Mouse (Mus musculus) hindbrain, postnatal 0 days (tissue): ENCODE measurements at regions not wholly inside any gene's neighbourhood (a gene's known extent, or its start where the extent isn't known, plus 50 kb on each side); places are given as distances from the start of the nearest gene placed in this dataset.
A peak's percentile ranks its signal among the peaks of the same experiment; 100 is the strongest.
"Not testable (repeated sequence)": the region's sequence is repeated elsewhere in the genome, so short reads cannot be mapped to it uniquely, and the experiment has no call there.

Experiments
- ATAC-seq: fragments of 200-750 bp; cut with Nextera tagmentation; 2 replicates; pipeline ENCODE4 v1.8.0; 2017; ENCODE audit warnings: mild to moderate bottlenecking, moderate TSS enrichment, moderate library complexity
- DNase-seq: peaks from one replicate; pipeline ENCODE4 v3.0.0-alpha.2; 2015; ENCODE audit warnings: low spot score
- H3K27ac ChIP-seq: fragments of 300-500 bp; sonication (generic); 2 replicates; pipeline ENCODE4 v1.5.1; 2014; ENCODE audit warnings: mild to moderate bottlenecking
- H3K27me3 ChIP-seq: fragments of 300-500 bp; sonication (generic); 2 replicates; pipeline ENCODE4 v1.6.1; 2014; ENCODE audit warnings: low read length, mixed read lengths; ENCODE audit not compliant: insufficient read depth
- H3K36me3 ChIP-seq: fragments of 300-500 bp; sonication (generic); 2 replicates; pipeline ENCODE4 v1.6.1; 2014; ENCODE audit warnings: low read length, mixed read lengths; ENCODE audit not compliant: insufficient read depth
- H3K4me1 ChIP-seq: fragments of 300-500 bp; sonication (generic); 2 replicates; pipeline ENCODE4 v1.6.1; 2014; ENCODE audit warnings: antibody characterized with exemption, low read length, mixed read lengths; ENCODE audit not compliant: insufficient read depth
- H3K4me2 ChIP-seq: fragments of 300-500 bp; sonication (generic); 2 replicates; pipeline ENCODE4 v1.6.1; 2014; ENCODE audit warnings: low read depth, mild to moderate bottlenecking, low read length, moderate library complexity, mixed read lengths
- H3K4me3 ChIP-seq: fragments of 300-500 bp; sonication (generic); 2 replicates; pipeline ENCODE4 v1.5.1; 2014; ENCODE audit warnings: low read length
- H3K9ac ChIP-seq: fragments of 300-500 bp; sonication (generic); replicated peaks from 2 replicates; pipeline ENCODE4 v1.6.1; 2014; ENCODE audit warnings: mild to moderate bottlenecking, low read length, moderate library complexity, mixed read lengths
- H3K9me3 ChIP-seq: fragments of 300-500 bp; sonication (generic); 2 replicates; pipeline ENCODE4 v1.6.1; 2016; ENCODE audit warnings: low read length, mixed read lengths
- CTCF ChIP-seq: IDR thresholded peaks from 2 replicates; pipeline ENCODE4 v1.5.1; 2016; ENCODE audit warnings: antibody characterized with exemption, control low read depth, low read depth
- WGBS: fragments of 180-500 bp; shearing (Covaris S2); extraction: QIAGEN DNeasy Blood & Tissue Kit; methylation state at CpG from one replicate; pipeline ENCODE4 v1.1.7; 2014; 5-methylcytosine and 5-hydroxymethylcytosine counted together

DNA sequence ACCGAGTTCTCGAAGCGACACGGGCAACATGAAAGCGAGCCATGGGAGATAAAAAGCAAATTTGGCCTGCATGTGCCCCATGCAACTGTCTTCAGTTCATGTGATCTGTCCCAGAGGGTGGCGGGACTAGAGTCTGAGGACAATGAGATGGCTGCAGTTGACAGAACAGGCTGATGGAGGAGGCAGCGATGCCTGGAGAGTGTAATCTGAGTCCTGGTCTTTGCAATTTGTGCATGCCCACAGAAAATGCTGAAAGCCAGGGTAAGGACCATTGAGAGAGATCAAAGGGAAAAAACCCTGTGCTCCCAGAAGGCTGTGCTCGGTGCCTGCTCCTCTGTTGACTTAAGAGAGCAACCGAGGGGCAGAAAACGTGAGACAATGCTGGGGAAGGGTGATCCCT, 624.8 kb upstream of the BB014433 start:
- H3K4me1 ChIP-seq, result no peaks in the 10 kb centered on the region
- no peak overlapping the region for H3K9ac ChIP-seq
- DNase-seq (no peak), ATAC-seq (no peak)
- no peaks in the 10 kb centered on the region for H3K36me3 ChIP-seq
- no peaks in the 10 kb centered on the region for H3K27me3 ChIP-seq
- no peaks in the 10 kb centered on the region for H3K9me3 ChIP-seq
- no peak for TF ChIP-seq CTCF
- no peak overlapping the region for H3K27ac ChIP-seq
- no peak overlapping the region for H3K4me2 ChIP-seq
- H3K4me3 ChIP-seq, result no peak overlapping the region
- 44% methylated on average over 10 of the region's 10 CpGs for WGBS

DNA sequence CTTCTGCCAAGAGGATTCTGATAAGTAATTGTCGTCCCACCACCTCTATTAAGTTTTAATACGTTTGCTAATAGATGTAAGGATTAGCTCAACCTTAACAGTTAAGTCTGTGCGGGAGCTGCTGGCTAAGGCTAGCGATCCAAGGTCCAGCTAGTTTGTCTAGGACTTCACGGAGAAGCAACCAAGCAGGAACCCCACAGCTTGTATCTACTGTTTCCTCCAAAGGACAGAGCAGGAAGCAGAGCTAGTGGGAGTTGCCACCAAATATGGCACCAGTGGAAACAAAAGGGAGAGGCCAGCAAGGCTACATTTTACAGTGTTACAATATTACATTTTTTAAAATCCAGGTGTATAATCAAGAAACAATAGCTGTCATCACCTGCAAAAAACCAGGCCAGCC, 624.4 kb upstream of the BB014433 start:
- WGBS, result 73% methylated on average over 5 of the region's 5 CpGs
- no peaks in the 10 kb centered on the region for H3K9me3 ChIP-seq
- no peak overlapping the region for H3K27ac ChIP-seq
- no peak overlapping the region for H3K9ac ChIP-seq
- no peak overlapping the region for H3K4me3 ChIP-seq
- H3K36me3 ChIP-seq, result no peaks in the 10 kb centered on the region
- H3K4me1 ChIP-seq, result no peaks in the 10 kb centered on the region
- no peak for ATAC-seq
- DNase-seq, result no peak
- H3K27me3 ChIP-seq, result no peaks in the 10 kb centered on the region
- H3K4me2 ChIP-seq, result no peak overlapping the region
- TF ChIP-seq CTCF, result no peak

DNA sequence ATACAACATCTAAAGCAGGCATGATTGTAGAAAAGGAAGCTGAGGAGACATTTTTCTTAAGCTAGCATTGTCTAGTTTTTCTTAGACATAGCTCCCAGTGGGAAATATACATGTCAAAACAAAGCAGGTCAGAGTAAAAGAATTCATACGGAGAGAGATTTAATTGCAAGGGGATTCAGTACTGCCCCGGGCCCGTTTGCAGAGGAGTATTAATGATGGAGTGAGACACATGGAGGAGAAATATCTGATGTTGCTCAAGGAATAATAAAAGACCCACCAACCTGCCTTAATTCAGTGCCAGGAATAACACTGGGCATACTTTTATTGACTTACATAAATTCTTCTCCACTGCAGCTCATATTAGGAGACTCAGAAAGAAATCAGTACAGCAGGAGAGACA, 623.6 kb upstream of the BB014433 start:
- H3K4me2 ChIP-seq, result no peak overlapping the region
- 64% methylated on average over 3 of the region's 3 CpGs for WGBS
- H3K9me3 ChIP-seq, result no peaks in the 10 kb centered on the region
- no peaks in the 10 kb centered on the region for H3K36me3 ChIP-seq
- no peaks in the 10 kb centered on the region for H3K4me1 ChIP-seq
- no peak overlapping the region for H3K27ac ChIP-seq
- no peaks in the 10 kb centered on the region for H3K27me3 ChIP-seq
- no peak for TF ChIP-seq CTCF
- DNase-seq, result no peak
- no peak for ATAC-seq
- H3K9ac ChIP-seq, result no peak overlapping the region
- H3K4me3 ChIP-seq, result no peak overlapping the region

DNA sequence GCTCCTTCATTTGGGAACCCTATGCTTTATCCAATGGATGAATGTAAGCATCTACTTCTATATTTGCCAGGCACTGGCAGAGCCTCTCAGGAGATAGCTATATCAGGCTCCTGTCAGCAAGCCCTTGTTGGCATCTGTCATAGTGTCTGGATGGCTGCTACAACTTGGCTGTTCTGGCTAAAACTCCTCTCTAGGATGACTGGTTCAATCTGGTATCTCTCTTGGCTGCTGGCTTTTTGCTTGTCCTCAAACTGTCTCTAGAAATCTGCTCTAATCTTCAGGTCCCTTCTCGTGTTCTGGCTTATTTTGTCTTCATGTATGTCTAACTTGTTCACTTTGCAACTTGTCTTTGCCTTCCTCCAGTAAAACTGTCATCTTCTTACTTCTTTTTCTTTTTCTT, 614.7 kb upstream of the BB014433 start:
- ATAC-seq (no peak), DNase-seq (no peak)
- Histone ChIP-seq H3K9ac (no peak overlapping the region), H3K4me2 (no peak overlapping the region), H3K36me3 (no peaks in the 10 kb centered on the region), H3K27me3 (no peaks in the 10 kb centered on the region), H3K4me1 (no peaks in the 10 kb centered on the region), H3K4me3 (no peak overlapping the region), H3K9me3 (no peaks in the 10 kb centered on the region), H3K27ac (no peak overlapping the region)
- TF ChIP-seq CTCF, result no peak
- 67% methylated on average over 1 of the region's 1 CpGs for WGBS

DNA sequence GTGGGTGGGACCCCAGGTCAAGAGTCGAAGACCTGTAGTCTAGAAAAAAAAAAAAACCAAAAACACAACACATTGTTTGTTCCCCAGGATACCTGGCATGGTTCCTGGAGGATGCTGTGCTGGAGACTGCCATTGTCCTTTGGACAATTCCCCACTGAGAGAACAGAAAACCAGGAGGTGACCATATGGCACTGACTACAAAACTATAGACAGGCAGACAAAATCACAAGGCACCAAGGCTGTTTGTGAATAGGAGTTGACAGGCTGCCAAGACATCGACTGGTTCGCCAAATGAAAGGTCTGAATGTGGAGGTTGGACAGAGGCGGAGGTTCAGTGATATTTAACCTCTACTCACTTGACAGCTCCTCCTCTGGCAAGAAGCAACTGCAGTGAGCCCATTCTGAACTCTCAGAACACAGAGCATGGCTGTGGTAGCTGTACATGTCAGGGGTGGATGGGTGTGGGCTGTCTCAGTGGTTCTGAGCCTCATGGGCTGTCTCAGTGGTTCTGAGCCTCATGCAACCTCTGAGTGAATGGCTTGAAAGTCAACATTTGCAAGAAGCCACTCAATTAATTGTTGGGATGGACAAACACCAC, 589.0 kb upstream of the BB014433 start:
- no peaks in the 10 kb centered on the region for H3K4me1 ChIP-seq
- TF ChIP-seq CTCF, result no peak
- ATAC-seq (no peak), DNase-seq (peak; percentile 8)
- no peak overlapping the region for H3K4me3 ChIP-seq
- no peak overlapping the region for H3K4me2 ChIP-seq
- no peak overlapping the region for H3K27ac ChIP-seq
- no peaks in the 10 kb centered on the region for H3K36me3 ChIP-seq
- 52% methylated on average over 4 of the region's 4 CpGs for WGBS
- peaks cover 4% of the 10 kb centered on the region; the same call in 1 of the 2 replicates for H3K9me3 ChIP-seq
- H3K9ac ChIP-seq, result no peak overlapping the region
- H3K27me3 ChIP-seq, result no peaks in the 10 kb centered on the region

DNA sequence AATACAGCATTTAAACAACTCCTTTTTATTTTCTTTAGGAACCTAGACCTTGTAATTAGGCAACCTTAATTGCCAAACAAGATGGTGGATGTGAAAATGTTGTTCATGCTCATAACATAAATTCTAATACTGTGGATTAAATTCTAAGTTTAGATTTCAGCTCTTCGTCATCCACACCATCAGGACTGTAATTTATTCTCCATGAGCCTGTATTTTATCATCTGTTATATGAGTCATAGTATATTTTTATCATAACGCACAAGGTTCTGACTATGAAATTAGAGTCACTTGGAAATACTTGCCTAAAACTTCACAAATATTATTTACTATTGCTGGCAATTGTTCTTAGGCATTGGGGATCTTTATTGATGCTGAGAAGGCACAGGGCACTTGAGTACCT, 582.7 kb upstream of the BB014433 start:
- no peaks in the 10 kb centered on the region for H3K4me1 ChIP-seq
- H3K4me2 ChIP-seq, result no peak overlapping the region
- H3K27ac ChIP-seq, result no peak overlapping the region
- TF ChIP-seq CTCF, result no peak
- no peak for DNase-seq
- H3K9ac ChIP-seq, result no peak overlapping the region
- 85% methylated on average over 2 of the region's 2 CpGs for WGBS
- no peak for ATAC-seq
- no peaks in the 10 kb centered on the region for H3K36me3 ChIP-seq
- no peaks in the 10 kb centered on the region for H3K27me3 ChIP-seq
- H3K4me3 ChIP-seq, result no peak overlapping the region
- no peaks in the 10 kb centered on the region for H3K9me3 ChIP-seq

DNA sequence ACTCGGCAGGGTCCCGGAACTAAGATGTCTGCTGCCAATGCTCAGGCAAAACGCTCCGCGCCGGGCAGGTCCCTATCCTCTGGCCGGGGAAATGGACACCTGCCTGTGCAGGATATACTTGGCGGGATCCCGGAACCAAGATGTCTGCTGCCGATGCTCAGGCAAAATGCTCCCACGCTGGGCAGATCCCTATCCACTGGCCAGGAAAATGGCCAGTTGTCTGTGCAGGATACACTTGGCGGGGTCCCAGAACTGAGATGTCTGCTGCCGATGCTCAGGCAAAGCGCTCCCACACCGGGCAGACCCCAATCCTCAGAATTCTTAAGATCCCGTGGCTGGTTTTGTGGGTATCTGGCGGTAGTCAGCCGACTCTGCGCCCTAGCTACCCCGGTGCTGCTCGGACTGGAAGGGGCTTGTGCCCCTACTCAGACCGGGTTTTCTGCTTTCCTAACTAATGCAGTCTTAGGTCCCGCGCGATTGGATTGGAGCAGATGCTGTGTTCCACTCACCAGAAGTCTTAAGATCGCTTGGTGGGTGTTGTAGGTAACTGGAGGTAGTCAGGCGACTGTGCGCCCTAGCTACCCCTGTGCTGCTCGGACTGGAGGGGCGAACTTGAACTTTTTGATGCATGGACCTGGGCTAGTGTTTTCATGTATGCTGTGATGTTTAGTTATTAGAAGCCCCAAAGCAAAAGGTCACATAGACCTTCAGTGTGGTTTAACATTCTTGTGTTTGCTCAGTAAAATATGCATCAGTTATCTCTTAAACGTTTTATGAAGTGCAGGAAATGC, 577.9 kb upstream of the BB014433 start:
- H3K36me3 ChIP-seq, H3K4me1 ChIP-seq, H3K27me3 ChIP-seq, H3K9ac ChIP-seq, H3K9me3 ChIP-seq, H3K27ac ChIP-seq, ATAC-seq, DNase-seq, H3K4me3 ChIP-seq, H3K4me2 ChIP-seq: not testable (repeated sequence)
- 93% methylated on average over 27 of the region's 31 CpGs for WGBS
